Mouse (Mus musculus): Measurements from ENCODE around the gene 4921524J17Rik. TPM values are rescaled to one million over a fixed set of nuclear protein-coding genes. Genes with fewer than 3 reads are reported as not detected.

4921524J17Rik gene
- 0.74 and 1.0 TPM in 2 replicates for polyA plus RNA-seq (2012; rRNA removed; ENCODE audit: low replicate concordance)

DNA sequence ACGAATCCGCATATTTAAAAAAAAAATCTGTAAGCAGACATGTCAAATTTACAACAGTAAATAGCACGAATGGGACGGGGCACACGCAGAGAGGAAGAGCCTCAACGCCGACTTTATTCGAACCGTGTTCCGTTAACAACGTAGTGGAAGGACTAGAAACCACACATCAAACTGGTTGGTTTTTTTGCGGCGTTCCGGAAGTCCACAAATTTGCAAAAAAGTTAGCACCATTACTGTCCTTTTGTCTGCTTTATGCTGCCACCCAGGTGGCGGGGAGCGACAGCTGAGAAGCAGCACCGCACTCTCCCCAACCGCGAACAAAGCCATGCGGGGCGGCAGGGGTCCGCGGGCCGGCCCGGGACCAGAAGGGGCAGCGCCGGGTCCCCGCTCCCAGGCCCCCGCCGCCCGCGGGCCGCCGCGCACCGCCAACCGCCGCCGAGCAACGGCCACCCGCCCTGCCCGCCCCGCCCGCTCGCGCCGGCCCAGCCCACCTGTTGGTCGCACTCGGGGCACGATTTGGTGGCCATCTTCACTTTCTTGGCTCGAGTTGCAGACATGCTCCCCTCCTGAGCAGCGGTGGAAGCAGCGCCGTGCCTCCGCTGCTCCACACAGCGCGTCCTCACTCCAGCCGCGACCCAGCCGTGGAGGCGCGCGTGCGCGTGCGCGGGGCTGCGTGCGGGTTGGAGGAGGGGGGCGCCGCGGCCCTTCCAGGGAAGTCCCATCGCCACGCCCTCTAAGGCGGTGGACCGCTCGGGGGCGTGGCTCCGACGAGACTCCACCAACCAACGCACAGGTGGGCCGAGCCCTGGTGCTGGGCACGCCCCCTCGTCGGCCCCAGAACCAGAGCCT is at the start of gene 4921524J17Rik:
4921524J17Rik (minus strand) TSS at position 666 of the 849 bp plus-strand sequence.

DNA sequence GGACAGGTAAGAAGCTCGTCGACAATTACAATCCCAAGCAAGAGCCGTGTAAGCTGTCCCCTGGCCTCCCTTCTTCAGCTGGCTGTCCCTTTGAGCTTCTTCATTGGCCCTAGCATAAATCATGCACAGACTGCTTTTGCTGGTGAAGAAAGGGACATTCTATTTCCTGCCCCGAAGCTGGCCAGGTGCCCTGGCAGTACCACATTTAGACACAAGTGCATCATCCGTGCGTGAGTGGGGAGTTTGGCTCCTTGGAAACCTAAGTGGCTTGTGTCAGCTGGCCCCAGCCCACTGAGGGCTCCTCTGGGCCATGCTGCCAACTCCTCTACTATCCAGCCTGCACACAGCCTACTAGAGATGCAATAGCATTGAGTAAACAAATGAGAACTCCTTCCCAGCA is 46.4 kb downstream of the 4921524J17Rik start, which contains the start of gene Mylk3:
Mylk3 (minus strand) TSS at position 141 of the 400 bp plus-strand sequence.

Other genes with a start within 250 kb of the 4921524J17Rik start
- not detected in 2 replicates for gene Olfr371, start 206.8 kb downstream of the 4921524J17Rik start, polyA plus RNA-seq (2012; rRNA removed; ENCODE audit: low replicate concordance)
- 2.4 and 3.1 TPM in 2 replicates for gene Orc6, start 133.2 kb downstream of the 4921524J17Rik start, polyA plus RNA-seq (2012; rRNA removed; ENCODE audit: low replicate concordance)
- gene Vps35, start 133.0 kb downstream of the 4921524J17Rik start, polyA plus RNA-seq (2012; rRNA removed; ENCODE audit: low replicate concordance): 2.2 and 2.4 TPM in 2 replicates
- gene Mylk3, start 46.5 kb downstream of the 4921524J17Rik start, polyA plus RNA-seq (2012; rRNA removed; ENCODE audit: low replicate concordance): 0.04 TPM in 1 of 2 replicates, not detected in the other
- gene Gpt2, start 59.7 kb upstream of the 4921524J17Rik start, polyA plus RNA-seq (2012; rRNA removed; ENCODE audit: low replicate concordance): 5.8 and 11.7 TPM in 2 replicates
- 3.0 and 5.0 TPM in 2 replicates for gene Dnaja2, start 122.5 kb upstream of the 4921524J17Rik start, polyA plus RNA-seq (2012; rRNA removed; ENCODE audit: low replicate concordance)

Measured in duodenum, adult 2 months (tissue).